Mouse (Mus musculus) C2C12 (cell line): ENCODE data around the gene Cnst.

Experiments
- CEBPB ChIP-seq: IDR thresholded peaks from one replicate; pipeline ENCODE4 v1.6.1; 2011; ENCODE audit warnings: low read depth, mild to moderate bottlenecking, control low read depth, moderate library complexity
- CTCF ChIP-seq: IDR thresholded peaks from one replicate; pipeline ENCODE4 v1.5.1; 2011; ENCODE audit not compliant: control insufficient read depth, insufficient read depth, insufficient read length
- FOSL1 ChIP-seq: IDR thresholded peaks from one replicate; pipeline ENCODE4 v1.8.0; 2011; ENCODE audit warnings: mild to moderate bottlenecking, low read length; ENCODE audit not compliant: poor library complexity, insufficient read depth, severe bottlenecking
- MAX ChIP-seq: IDR thresholded peaks from one replicate; pipeline ENCODE4 v1.6.1; 2011; ENCODE audit warnings: mild to moderate bottlenecking, control low read depth
- MYOD1 ChIP-seq: IDR thresholded peaks from one replicate; pipeline ENCODE4 v1.6.1; 2011; ENCODE audit warnings: low read depth; ENCODE audit not compliant: control insufficient read depth, insufficient read length
- MYOG ChIP-seq: IDR thresholded peaks from one replicate; pipeline ENCODE4 v1.6.1; 2011; ENCODE audit not compliant: control insufficient read depth, insufficient read length; ENCODE audit errors: extremely low read depth
- USF1 ChIP-seq: IDR thresholded peaks from one replicate; pipeline ENCODE4 v1.6.1; 2011; ENCODE audit warnings: low read depth, mild to moderate bottlenecking, control low read depth, moderate library complexity

DNA sequence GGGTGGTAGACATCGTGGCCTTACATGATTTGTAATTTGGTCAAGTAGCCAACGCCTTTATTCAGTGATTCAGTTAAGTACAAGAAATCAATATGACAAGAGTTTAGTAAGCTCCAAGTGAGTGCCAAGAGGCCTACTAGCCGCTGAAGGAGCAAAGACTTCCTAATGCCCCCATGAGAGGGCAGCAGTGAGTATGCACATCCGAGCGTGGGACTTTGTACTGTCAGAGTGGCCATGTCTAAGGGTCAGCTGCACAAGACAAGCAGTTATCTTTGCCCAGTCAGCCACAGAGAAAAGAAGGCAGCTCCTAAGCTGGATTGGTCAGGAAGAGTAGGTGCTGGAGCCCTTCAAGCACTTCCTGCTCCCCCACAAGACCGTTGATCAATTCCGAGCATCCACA lies 46.8 kb downstream of the Cnst start:
- TF ChIP-seq CTCF: no peak
- no peak for TF ChIP-seq MYOG
- no peak for TF ChIP-seq MAX
- TF ChIP-seq USF1: no peak
- no peak for TF ChIP-seq CEBPB
- TF ChIP-seq MYOD1: no peak
- TF ChIP-seq FOSL1: no peak
